Mouse (Mus musculus) erythroblast, embryonic 14.5 days (primary cell): ENCODE results near the gene Ddb2. TPM values are rescaled to one million over a fixed set of nuclear protein-coding genes. Genes with fewer than 3 reads are reported as not detected.
A peak's percentile ranks its signal among the peaks of the same experiment; 100 is the strongest.

Experiments
- H3K27me3 ChIP-seq: 2 replicates; pipeline ENCODE4 v1.6.1; 2012; ENCODE audit warnings: inconsistent platforms; ENCODE audit not compliant: control insufficient read depth
- H3K36me3 ChIP-seq: 2 replicates; pipeline ENCODE4 v1.6.1; 2012; ENCODE audit warnings: mild to moderate bottlenecking, inconsistent platforms; ENCODE audit not compliant: control insufficient read depth
- H3K4me1 ChIP-seq: 2 replicates; pipeline ENCODE4 v1.6.1; 2012; ENCODE audit warnings: inconsistent platforms; ENCODE audit not compliant: control insufficient read depth
- H3K4me3 ChIP-seq: replicated peaks from 2 replicates; pipeline ENCODE3; 2012; ENCODE audit warnings: moderate library complexity, mild to moderate bottlenecking, inconsistent platforms
- H3K9me3 ChIP-seq: 2 replicates; pipeline ENCODE4 v1.6.1; 2012; ENCODE audit warnings: low read length, inconsistent platforms, mixed read lengths; ENCODE audit not compliant: control insufficient read depth
- GATA1 ChIP-seq: IDR thresholded peaks from 2 replicates; pipeline ENCODE4 v1.6.1; 2012; ENCODE audit warnings: low read length, inconsistent platforms, mixed read lengths
- TAL1 ChIP-seq: IDR thresholded peaks from 3 replicates; pipeline ENCODE4 v1.6.1; 2012; ENCODE audit warnings: low read length, inconsistent platforms, mixed read lengths
- polyA plus RNA-seq: library from polyadenylated mRNA; stranded (reverse); fragments of >175 nt; gene quantifications from 2 replicates; pipeline ENCODE4 v1.2.3, GENCODE M21; 2012

Ddb2 gene
- polyA plus RNA-seq, 1 experiment = 0.06 TPM

GRCm38 (mm10) chr2:91256256-91257125 lies 19.7 kb upstream of the Ddb2 start:
- TF ChIP-seq GATA1 (no peak), TAL1 (no peak)
- Histone ChIP-seq H3K27me3 (peaks cover 94% of the 10 kb centered on the region), H3K36me3 (no peaks in the 10 kb centered on the region; the same call in 1 of the 2 replicates), H3K4me1 (peaks cover 14% of the 10 kb centered on the region), H3K9me3 (peaks cover 2% of the 10 kb centered on the region; the same call in 1 of the 2 replicates), H3K4me3 (peak overlapping the region; percentile 53)

DNA sequence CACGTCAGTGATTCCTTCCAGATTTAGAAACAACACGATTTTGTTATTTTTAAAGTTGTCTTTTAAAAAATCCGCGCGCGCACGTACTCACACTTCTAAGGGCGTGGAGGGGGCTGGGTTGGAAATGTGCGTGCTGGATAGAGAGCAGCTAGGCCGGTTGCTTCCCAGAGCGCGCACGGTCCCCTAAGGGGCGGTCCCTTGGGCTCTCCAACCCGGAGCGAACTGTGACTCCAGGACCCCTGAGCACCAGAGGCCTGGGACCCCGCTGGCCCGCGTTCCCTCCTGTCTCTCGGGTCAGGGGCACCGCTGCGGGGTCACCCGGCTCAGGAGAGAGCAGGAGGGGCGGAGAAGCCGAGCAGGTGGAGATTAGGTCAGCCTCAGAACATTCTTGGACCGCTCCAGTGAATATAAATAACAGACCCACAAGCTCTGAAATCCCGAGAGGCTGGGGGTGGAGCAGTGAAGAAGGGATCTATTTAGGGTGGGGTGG lies 18.9 kb upstream of the Ddb2 start, which contains the start of gene Pacsin3:
TSS of gene Pacsin3 (plus strand) at position 294 of the 490 bp plus-strand sequence.
- TF ChIP-seq TAL1 = no peak
- TF ChIP-seq GATA1 = no peak
- Histone ChIP-seq H3K4me3 (peak within 1 kb of the TSS; percentile 53), H3K4me1 (peaks cover 14% of the 10 kb centered on the region), H3K9me3 (peaks cover 2% of the 10 kb centered on the region; the same call in 1 of the 2 replicates), H3K36me3 (no peaks in the 10 kb centered on the region; the same call in 1 of the 2 replicates), H3K27me3 (peaks cover 93% of the 10 kb centered on the region)

GRCm38 (mm10) chr2:91254725-91255380 lies 18.1 kb upstream of the Ddb2 start:
- H3K36me3 ChIP-seq = no peaks in the 10 kb centered on the region
- no peak for TF ChIP-seq GATA1
- H3K4me3 ChIP-seq = no peak overlapping the region
- peaks cover 14% of the 10 kb centered on the region for H3K4me1 ChIP-seq
- peaks cover 89% of the 10 kb centered on the region for H3K27me3 ChIP-seq
- peaks cover 2% of the 10 kb centered on the region; the same call in 1 of the 2 replicates for H3K9me3 ChIP-seq

GRCm38 (mm10) chr2:91252512-91252911 lies 15.7 kb upstream of the Ddb2 start:
- peaks cover 14% of the 10 kb centered on the region for H3K4me1 ChIP-seq
- peaks cover 2% of the 10 kb centered on the region; the same call in 1 of the 2 replicates for H3K9me3 ChIP-seq
- no peaks in the 10 kb centered on the region for H3K36me3 ChIP-seq
- TF ChIP-seq GATA1 (no peak), TAL1 (no peak)
- H3K4me3 ChIP-seq = no peak overlapping the region
- H3K27me3 ChIP-seq = peaks cover 66% of the 10 kb centered on the region

DNA sequence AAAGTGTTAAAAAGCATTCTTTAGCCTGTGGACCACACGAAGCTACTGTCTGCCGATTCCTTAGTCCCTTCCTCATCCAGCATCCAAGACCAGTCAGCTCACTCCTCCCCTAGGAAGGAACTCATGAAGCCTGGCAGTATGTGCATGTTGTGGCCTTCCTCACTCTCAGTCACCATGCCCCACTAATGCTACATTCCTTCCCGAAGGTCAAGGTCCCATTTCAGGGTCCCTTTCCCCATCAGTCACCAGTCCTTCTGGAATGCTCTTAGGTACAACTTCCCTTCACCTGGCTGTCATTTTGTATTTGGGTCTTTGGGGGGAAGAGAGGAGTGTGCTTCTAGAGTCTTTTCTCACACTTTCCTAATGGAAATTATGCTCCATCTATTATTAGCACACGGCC lies 15.2 kb upstream of the Ddb2 start:
- Histone ChIP-seq H3K27me3 (peaks cover 61% of the 10 kb centered on the region), H3K4me1 (peaks cover 12% of the 10 kb centered on the region)

DNA sequence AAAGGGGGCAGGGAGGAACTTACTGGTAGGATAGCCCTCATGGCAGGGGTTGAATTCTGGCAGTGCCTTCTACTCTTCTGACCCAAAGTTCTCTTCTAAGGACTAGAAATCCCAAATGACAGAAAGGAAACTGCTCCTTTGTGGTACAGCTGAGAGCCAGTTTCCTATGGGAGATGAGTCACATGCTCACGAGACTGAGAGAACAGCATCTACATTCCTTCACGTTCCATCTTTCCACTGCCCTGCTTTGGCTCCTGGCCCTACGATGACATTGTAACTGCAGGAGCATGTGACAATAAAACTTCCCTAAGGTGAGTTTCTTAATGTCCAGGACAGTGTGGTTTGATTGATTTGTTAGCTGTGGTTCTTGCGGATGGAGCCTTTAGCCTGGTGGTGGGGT lies 11.6 kb upstream of the Ddb2 start:
- H3K36me3 ChIP-seq = no peaks in the 10 kb centered on the region
- peaks cover 21% of the 10 kb centered on the region for H3K4me1 ChIP-seq
- no peak overlapping the region for H3K4me3 ChIP-seq
- peaks cover 24% of the 10 kb centered on the region for H3K27me3 ChIP-seq
- no peaks in the 10 kb centered on the region for H3K9me3 ChIP-seq
- TF ChIP-seq TAL1 (no peak), GATA1 (no peak)

More for the DNA sequence above, 15.2 kb upstream of the Ddb2 start:
- H3K9me3 ChIP-seq = peaks cover 2% of the 10 kb centered on the region; the same call in 1 of the 2 replicates
- no peaks in the 10 kb centered on the region for H3K36me3 ChIP-seq
- TF ChIP-seq GATA1 = no peak
- no peak for TF ChIP-seq TAL1
- H3K4me3 ChIP-seq = no peak overlapping the region

- Histone ChIP-seq H3K4me3 (no peak overlapping the region), H3K27me3 (no peaks in the 10 kb centered on the region), H3K4me1 (peaks cover 28% of the 10 kb centered on the region), H3K9me3 (no peaks in the 10 kb centered on the region), H3K36me3 (no peaks in the 10 kb centered on the region)
- TF ChIP-seq TAL1 (peak; percentile 39; the same call in 1 of the 3 replicates), GATA1 (no peak; the same call in 1 of the 2 replicates)
Observed at GRCm38 (mm10) chr2:91244557-91245228, 7.9 kb upstream of the Ddb2 start.

GRCm38 (mm10) chr2:91243416-91243815 lies 6.6 kb upstream of the Ddb2 start:
- no peak overlapping the region for H3K4me3 ChIP-seq

DNA sequence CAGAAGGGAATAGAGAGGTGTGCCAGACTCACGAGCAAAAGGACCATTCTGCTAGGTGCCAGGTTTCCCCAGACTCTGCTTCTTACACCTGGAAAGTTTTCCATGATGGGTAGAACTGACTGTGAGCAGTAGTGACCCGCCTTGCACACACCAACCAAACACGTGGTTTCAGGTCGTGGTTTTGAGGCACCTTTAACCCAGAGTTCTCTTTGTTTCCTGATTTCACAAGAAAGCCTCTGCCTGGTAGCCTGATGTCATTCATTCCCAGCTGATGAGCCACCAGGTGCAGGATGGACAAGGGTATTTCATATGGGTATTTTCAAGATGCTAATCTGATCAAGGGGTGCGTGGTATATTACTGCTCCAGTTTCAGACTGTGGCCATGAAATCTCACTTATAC lies 5.8 kb upstream of the Ddb2 start:
- peaks cover 32% of the 10 kb centered on the region for H3K4me1 ChIP-seq
- no peaks in the 10 kb centered on the region for H3K36me3 ChIP-seq
- no peak overlapping the region for H3K4me3 ChIP-seq
- H3K9me3 ChIP-seq = no peaks in the 10 kb centered on the region
- no peaks in the 10 kb centered on the region for H3K27me3 ChIP-seq
- no peak for TF ChIP-seq TAL1
- TF ChIP-seq GATA1 = no peak

More at GRCm38 (mm10) chr2:91243416-91243815, 6.6 kb upstream of the Ddb2 start:
- Histone ChIP-seq H3K4me1 (peaks cover 28% of the 10 kb centered on the region), H3K27me3 (no peaks in the 10 kb centered on the region), H3K9me3 (no peaks in the 10 kb centered on the region), H3K36me3 (no peaks in the 10 kb centered on the region)
- TF ChIP-seq GATA1 = no peak
